Mouse (Mus musculus) small intestine, adult 2 months (tissue): ENCODE data around the gene Mynn. TPM values are rescaled to one million over a fixed set of nuclear protein-coding genes. Genes with fewer than 3 reads are reported as not detected.
"Not testable (repeated sequence)": the region's sequence is repeated elsewhere in the genome, so short reads cannot be mapped to it uniquely, and the experiment has no call there.

ENCODE experiments used
- H3K27ac ChIP-seq: fragments of 200-500 bp; 2 replicates; pipeline ENCODE4 v1.5.1; 2012; ENCODE audit warnings: low read depth, low read length, control low read depth, inconsistent platforms; ENCODE audit not compliant: insufficient read depth
- H3K27me3 ChIP-seq: fragments of 200-500 bp; 2 replicates; pipeline ENCODE4 v1.6.1; 2012; ENCODE audit warnings: mild to moderate bottlenecking, moderate library complexity, low read length, inconsistent platforms; ENCODE audit not compliant: control insufficient read depth, insufficient read depth
- H3K36me3 ChIP-seq: fragments of 200-500 bp; 2 replicates; pipeline ENCODE4 v1.6.1; 2012; ENCODE audit warnings: mild to moderate bottlenecking, low read length, control low read depth, inconsistent platforms; ENCODE audit not compliant: control insufficient read depth, insufficient read depth
- H3K4me1 ChIP-seq: fragments of 200-500 bp; 2 replicates; pipeline ENCODE4 v1.6.1; 2012; ENCODE audit warnings: low read length, inconsistent platforms, mixed read lengths; ENCODE audit not compliant: control insufficient read depth, insufficient read depth, insufficient read length
- H3K4me3 ChIP-seq: fragments of 200-500 bp; 2 replicates; pipeline ENCODE4 v1.5.1; 2012; ENCODE audit warnings: low read depth, mild to moderate bottlenecking, control low read depth, inconsistent platforms, low read length, moderate library complexity
- CTCF ChIP-seq: fragments of 200-500 bp; IDR thresholded peaks from 2 replicates; pipeline ENCODE4 v1.5.1; 2012; ENCODE audit warnings: low read depth, mild to moderate bottlenecking, control low read depth, inconsistent platforms, low read length, moderate library complexity, mixed read lengths; ENCODE audit not compliant: insufficient replicate concordance, insufficient read length; ENCODE audit errors: extremely low read depth
- POLR2A ChIP-seq: fragments of 200-500 bp; IDR thresholded peaks from 2 replicates; pipeline ENCODE4 v1.6.1; 2012; ENCODE audit warnings: low read depth, mild to moderate bottlenecking, control low read depth, inconsistent platforms, low read length, moderate library complexity
- WGBS: fragments of 180-500 bp; shearing (Covaris S2); methylation state at CpG from one replicate; pipeline ENCODE4 v1.1.7; 2018; 5-methylcytosine and 5-hydroxymethylcytosine counted together
- polyA plus RNA-seq: library from polyadenylated mRNA; depleted of rRNA; stranded (reverse); fragments of >200 nt; gene quantifications from 2 replicates; pipeline ENCODE4 v1.2.3, GENCODE M21; 2012; rRNA removed

The Mynn gene
- polyA plus RNA-seq = 2.1 and 4.3 TPM in 2 replicates

GRCm38 (mm10) chr3:30602065-30602739 lies at the start of gene Mynn:
Gene Mynn (plus strand): TSS chr3:30602065.
- H3K27ac ChIP-seq = peak within 1 kb of the TSS; percentile 100

GRCm38 (mm10) chr3:30553741-30554140 lies 48.1 kb upstream of the Mynn start:
- H3K4me1 ChIP-seq = peaks cover 6% of the 10 kb centered on the region; the same call in 1 of the 2 replicates

More at GRCm38 (mm10) chr3:30602065-30602739, at the start of gene Mynn:
- peak within 1 kb of the TSS; percentile 86 for H3K4me3 ChIP-seq
- WGBS = under 1% methylated on average over 40 of the region's 40 CpGs
- no peaks in the 10 kb centered on the region for H3K27me3 ChIP-seq
- H3K36me3 ChIP-seq = peaks cover 11% of the 10 kb centered on the region
- no peaks in the 10 kb centered on the region for H3K4me1 ChIP-seq
- no peak; the same call in 1 of the 2 replicates for TF ChIP-seq POLR2A
- TF ChIP-seq CTCF = peak; percentile 51; the same call in 1 of the 2 replicates

DNA sequence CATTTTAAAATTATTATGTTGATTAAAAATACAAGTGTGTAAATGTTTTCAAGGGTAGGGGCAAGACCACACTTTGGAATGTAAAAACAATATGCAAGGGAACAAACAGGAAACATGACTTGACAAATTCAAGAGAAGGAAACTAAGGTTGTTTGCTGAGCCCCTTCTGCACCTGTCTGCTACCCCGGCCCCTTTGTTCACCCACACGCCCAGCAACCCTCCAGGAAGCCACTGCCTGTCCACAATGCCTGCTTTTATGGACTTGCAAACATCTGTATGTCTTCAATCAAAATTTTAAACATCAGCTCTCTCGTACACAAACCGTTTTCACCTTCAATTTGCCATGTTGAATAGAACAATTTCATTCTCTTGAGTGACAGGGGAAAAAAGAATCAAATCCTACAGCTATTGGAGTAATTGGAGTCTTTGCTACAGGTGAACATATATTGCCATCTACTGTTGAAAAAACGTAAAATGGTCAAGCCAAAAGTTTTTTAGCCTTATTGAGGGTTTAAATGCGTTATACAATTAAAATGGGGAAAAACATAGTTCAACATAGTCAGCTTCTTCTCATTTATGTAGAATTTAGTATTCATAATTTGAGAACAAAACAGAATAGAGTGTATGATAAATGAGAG lies 41.1 kb upstream of the Mynn start:
- H3K36me3 ChIP-seq = no peaks in the 10 kb centered on the region
- WGBS = 36% methylated on average over 6 of the region's 6 CpGs
- H3K27ac ChIP-seq = no peak overlapping the region
- H3K4me1 ChIP-seq = no peaks in the 10 kb centered on the region
- TF ChIP-seq CTCF = no peak
- no peak for TF ChIP-seq POLR2A
- no peak overlapping the region for H3K4me3 ChIP-seq
- H3K27me3 ChIP-seq = no peaks in the 10 kb centered on the region

More at GRCm38 (mm10) chr3:30553741-30554140, 48.1 kb upstream of the Mynn start:
- Histone ChIP-seq H3K36me3 (no peaks in the 10 kb centered on the region), H3K27ac (no peak overlapping the region), H3K27me3 (no peaks in the 10 kb centered on the region), H3K4me3 (no peak overlapping the region)
- TF ChIP-seq POLR2A = no peak
- TF ChIP-seq CTCF = no peak
- WGBS = 32% methylated on average over 6 of the region's 6 CpGs

DNA sequence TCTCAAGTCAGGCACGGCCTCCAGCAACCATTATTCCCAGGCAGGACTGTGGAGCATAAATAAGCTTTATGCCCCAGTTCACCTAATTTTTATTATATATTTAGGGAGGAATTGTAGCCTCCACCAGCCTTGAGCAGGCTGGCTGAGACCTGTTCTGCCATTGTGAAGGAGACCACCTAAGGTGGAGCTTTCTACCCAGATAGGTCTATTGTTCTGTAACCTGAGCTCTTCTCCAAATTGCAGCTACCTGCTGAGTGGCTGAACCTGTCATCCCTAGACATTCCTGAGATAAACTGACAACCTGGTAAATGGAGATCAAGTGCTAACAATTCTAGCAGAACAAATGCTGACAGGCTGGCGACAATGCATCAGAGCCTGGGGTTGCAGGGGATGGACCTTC lies 35.5 kb upstream of the Mynn start:
- H3K27ac ChIP-seq, H3K36me3 ChIP-seq, H3K4me3 ChIP-seq, H3K4me1 ChIP-seq, H3K27me3 ChIP-seq: not testable (repeated sequence)
- WGBS = 83% methylated on average over 1 of the region's 2 CpGs

DNA sequence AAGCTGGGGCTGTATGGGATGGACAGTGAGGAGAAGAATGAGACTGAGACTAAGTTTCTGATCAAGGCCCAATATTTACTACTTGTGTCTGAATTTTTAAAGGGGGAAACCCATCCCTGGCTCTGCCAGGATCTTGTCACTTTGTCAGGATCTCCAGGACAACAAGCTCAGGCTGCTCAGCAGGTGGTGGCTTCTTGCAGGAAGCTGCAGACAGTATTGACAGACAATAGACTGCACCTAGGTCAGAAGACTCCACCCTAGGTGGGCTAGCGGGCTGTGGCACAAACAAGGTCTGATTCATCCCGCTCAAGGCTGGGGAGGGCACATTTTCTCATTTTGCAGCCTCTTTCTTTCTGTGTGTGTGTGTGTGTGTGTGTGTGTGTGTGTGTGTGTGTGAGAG lies 28.3 kb upstream of the Mynn start:
- Histone ChIP-seq H3K27ac (no peak overlapping the region), H3K27me3 (no peaks in the 10 kb centered on the region), H3K36me3 (no peaks in the 10 kb centered on the region), H3K4me1 (no peaks in the 10 kb centered on the region), H3K4me3 (no peak overlapping the region)
- TF ChIP-seq CTCF = no peak
- no peak for TF ChIP-seq POLR2A
- WGBS = 30% methylated on average over 2 of the region's 2 CpGs

DNA sequence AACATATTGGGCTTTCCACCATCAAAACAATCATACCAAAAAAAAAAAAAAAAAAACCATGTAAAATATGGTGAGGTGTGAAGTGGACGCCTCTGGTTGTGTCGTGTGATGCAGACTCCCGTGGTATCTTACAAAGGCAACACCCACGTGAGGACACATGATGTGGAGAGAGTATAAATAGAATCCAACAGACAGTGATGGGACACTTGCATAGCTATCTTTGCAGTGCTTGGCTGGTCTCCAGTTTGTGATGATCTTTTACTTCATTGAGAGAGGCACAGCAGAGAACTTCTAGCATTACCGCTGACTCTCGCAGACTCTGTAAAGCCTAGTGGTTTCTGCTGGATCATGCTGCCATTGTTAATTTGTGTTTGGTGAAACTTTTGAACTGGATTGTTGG lies 13.0 kb upstream of the Mynn start:
- Histone ChIP-seq H3K27ac (no peak overlapping the region), H3K27me3 (no peaks in the 10 kb centered on the region), H3K36me3 (no peaks in the 10 kb centered on the region), H3K4me1 (peaks cover 2% of the 10 kb centered on the region; the same call in 1 of the 2 replicates), H3K4me3 (no peak overlapping the region)
- 75% methylated on average over 6 of the region's 6 CpGs for WGBS
- TF ChIP-seq CTCF (no peak), POLR2A (no peak)

- WGBS = 2% methylated on average over 2 of the region's 2 CpGs
- no peaks in the 10 kb centered on the region for H3K27me3 ChIP-seq
- H3K36me3 ChIP-seq = no peaks in the 10 kb centered on the region
- H3K4me1 ChIP-seq = peaks cover 2% of the 10 kb centered on the region; the same call in 1 of the 2 replicates
- no peak overlapping the region for H3K4me3 ChIP-seq
- no peak for TF ChIP-seq POLR2A
- peak; percentile 32; the same call in 1 of the 2 replicates for TF ChIP-seq CTCF
- peak overlapping the region; percentile 80 for H3K27ac ChIP-seq
Observed at GRCm38 (mm10) chr3:30592418-30592853, 9.4 kb upstream of the Mynn start.
